Mouse (Mus musculus) forelimb bud, embryonic 11.5 days (tissue): ENCODE data around the gene Lypd4.
"Not testable (repeated sequence)": the region's sequence is repeated elsewhere in the genome, so short reads cannot be mapped to it uniquely, and the experiment has no call there.

Source experiments
- DNase-seq: peaks from one replicate; pipeline ENCODE4 v3.0.0-alpha.2; 2012; ENCODE audit warnings: low read depth, low spot score

Gene Lypd4

GRCm38 (mm10) chr7:24850899-24851303 lies 18.8 kb downstream of the Lypd4 start:
- DNase-seq, result peak; percentile 35

GRCm38 (mm10) chr7:24850162-24850561 lies 19.6 kb downstream of the Lypd4 start:
- DNase-seq, result peak; percentile 16

GRCm38 (mm10) chr7:24846576-24846975 lies 23.2 kb downstream of the Lypd4 start:
- DNase-seq, result not testable (repeated sequence)

GRCm38 (mm10) chr7:24845713-24846112 lies 24.0 kb downstream of the Lypd4 start:
- peak; percentile 37 for DNase-seq

- no peak for DNase-seq
These were observed 24.6 kb downstream of the Lypd4 start for GRCm38 (mm10) chr7:24845181-24845580.

- no peak for DNase-seq
These were observed 25.6 kb downstream of the Lypd4 start for GRCm38 (mm10) chr7:24844144-24844543.

- DNase-seq, result no peak
These were observed 28.7 kb downstream of the Lypd4 start for GRCm38 (mm10) chr7:24841009-24841408.

GRCm38 (mm10) chr7:24840331-24840730 lies 29.4 kb downstream of the Lypd4 start:
- DNase-seq, result no peak

GRCm38 (mm10) chr7:24839410-24839808 lies 30.3 kb downstream of the Lypd4 start:
- no peak for DNase-seq

GRCm38 (mm10) chr7:24838732-24839409 lies 30.9 kb downstream of the Lypd4 start:
- DNase-seq, result not testable (repeated sequence)

GRCm38 (mm10) chr7:24827181-24827580 lies 42.6 kb downstream of the Lypd4 start:
- no peak for DNase-seq

- no peak for DNase-seq
These were observed 45.3 kb downstream of the Lypd4 start for GRCm38 (mm10) chr7:24824452-24824851.

GRCm38 (mm10) chr7:24817502-24817901 lies 52.2 kb downstream of the Lypd4 start:
- peak; percentile 76 for DNase-seq
